Mouse (Mus musculus) cerebellum, adult 2 months (tissue): ENCODE results near the gene Pknox2. TPM values are rescaled to one million over a fixed set of nuclear protein-coding genes. Genes with fewer than 3 reads are reported as not detected.
A peak's percentile ranks its signal among the peaks of the same experiment; 100 is the strongest.

Experiments
- DNase-seq, 2 experiments: peaks; one replicate each; pipeline ENCODE4 v3.0.0; 2021
- H3K27ac ChIP-seq: fragments of 200-500 bp; 2 replicates; pipeline ENCODE4 v1.5.1; 2012; ENCODE audit warnings: low read length, control low read depth, inconsistent platforms; ENCODE audit not compliant: insufficient read depth
- H3K27me3 ChIP-seq: fragments of 200-500 bp; 2 replicates; pipeline ENCODE4 v1.6.1; 2012; ENCODE audit warnings: inconsistent platforms, mild to moderate bottlenecking, low read length, moderate library complexity; ENCODE audit not compliant: control insufficient read depth, insufficient read depth
- H3K4me1 ChIP-seq: fragments of 200-500 bp; 2 replicates; pipeline ENCODE4 v1.6.1; 2011; ENCODE audit warnings: low read length; ENCODE audit not compliant: control insufficient read depth, insufficient read depth
- H3K4me3 ChIP-seq: fragments of 200-500 bp; replicated peaks from 2 replicates; pipeline ENCODE3; 2011; ENCODE audit warnings: mild to moderate bottlenecking, low read depth, low read length, control low read depth; ENCODE audit not compliant: insufficient read depth
- CTCF ChIP-seq: fragments of 200-500 bp; IDR thresholded peaks from 2 replicates; pipeline ENCODE4 v1.5.1; 2011; ENCODE audit warnings: low read depth, mild to moderate bottlenecking, control low read depth, low read length, moderate library complexity, borderline replicate concordance; ENCODE audit not compliant: insufficient read depth
- POLR2A ChIP-seq: fragments of 200-500 bp; IDR thresholded peaks from 2 replicates; pipeline ENCODE4 v1.6.1; 2011; ENCODE audit warnings: low read length, control low read depth, borderline replicate concordance; ENCODE audit not compliant: insufficient read depth
- WGBS: fragments of 180-500 bp; shearing (Covaris S2); methylation state at CpG from one replicate; pipeline ENCODE4 v1.1.7; 2018; 5-methylcytosine and 5-hydroxymethylcytosine counted together
- polyA plus RNA-seq: library from polyadenylated mRNA; depleted of rRNA; stranded (reverse); fragments of >200 nt; gene quantifications from 2 replicates; pipeline ENCODE4 v1.2.3, GENCODE M21; 2012

Gene Pknox2
- polyA plus RNA-seq, 1 experiment: 23.4 TPM

GRCm38 (mm10) chr9:37089894-37090652 lies 57.1 kb downstream of the Pknox2 start:
- no peak overlapping the region for H3K4me3 ChIP-seq
- no peak for DNase-seq
- 67% methylated on average over 6 of the region's 6 CpGs for WGBS
- H3K4me1 ChIP-seq: peaks cover 7% of the 10 kb centered on the region
- no peaks in the 10 kb centered on the region for H3K27me3 ChIP-seq
- no peak for TF ChIP-seq POLR2A
- no peak for TF ChIP-seq CTCF
- H3K27ac ChIP-seq: no peak overlapping the region

- H3K4me1 ChIP-seq: peaks cover 7% of the 10 kb centered on the region; the same call in 1 of the 2 replicates
- 28% methylated on average over 2 of the region's 2 CpGs for WGBS
- H3K27ac ChIP-seq: no peak overlapping the region
- no peak overlapping the region for H3K4me3 ChIP-seq
- DNase-seq: peak; percentile 34 to 85
- H3K27me3 ChIP-seq: no peaks in the 10 kb centered on the region
- TF ChIP-seq POLR2A: no peak
- TF ChIP-seq CTCF: no peak
Observed at GRCm38 (mm10) chr9:37085370-37085769, 61.8 kb downstream of the Pknox2 start.

- no peak overlapping the region for H3K27ac ChIP-seq
- H3K4me3 ChIP-seq: no peak overlapping the region
- no peak for DNase-seq
- H3K27me3 ChIP-seq: no peaks in the 10 kb centered on the region
- WGBS: 97% methylated on average over 10 of the region's 10 CpGs
- TF ChIP-seq POLR2A: no peak
- no peak for TF ChIP-seq CTCF
- H3K4me1 ChIP-seq: peaks cover 7% of the 10 kb centered on the region; the same call in 1 of the 2 replicates
Observed at GRCm38 (mm10) chr9:37082246-37082645, 65.0 kb downstream of the Pknox2 start.

DNA sequence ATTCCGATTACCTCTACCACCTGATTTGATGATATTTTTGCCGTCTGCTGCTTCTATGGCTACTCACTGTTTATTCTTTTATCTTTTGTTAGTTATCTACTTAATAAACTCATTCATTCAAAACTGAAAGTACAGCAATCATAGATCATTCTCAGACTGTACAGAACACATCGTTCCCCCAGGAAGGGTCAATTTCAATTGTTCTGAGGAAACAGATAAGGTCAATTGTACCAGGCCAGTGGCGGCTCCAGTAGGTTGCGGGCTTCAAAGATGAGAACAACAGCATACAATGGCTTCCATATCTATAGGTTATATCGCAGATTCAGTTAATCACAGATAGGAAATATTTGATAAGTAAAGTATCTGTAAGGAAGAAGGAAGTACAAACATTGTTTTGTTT lies 66.9 kb downstream of the Pknox2 start:
- H3K27me3 ChIP-seq: no peaks in the 10 kb centered on the region
- no peak for DNase-seq
- no peak overlapping the region for H3K4me3 ChIP-seq
- peaks cover 7% of the 10 kb centered on the region; the same call in 1 of the 2 replicates for H3K4me1 ChIP-seq
- no peak overlapping the region for H3K27ac ChIP-seq
- TF ChIP-seq CTCF (no peak), POLR2A (no peak)
- 95% methylated on average over 6 of the region's 6 CpGs for WGBS

GRCm38 (mm10) chr9:37077063-37077418 lies 70.2 kb downstream of the Pknox2 start:
- no peak for DNase-seq
- TF ChIP-seq CTCF (no peak), POLR2A (no peak)
- WGBS: 78% methylated on average over 2 of the region's 2 CpGs
- H3K27me3 ChIP-seq: no peaks in the 10 kb centered on the region
- no peaks in the 10 kb centered on the region for H3K4me1 ChIP-seq
- H3K27ac ChIP-seq: no peak overlapping the region
- H3K4me3 ChIP-seq: no peak overlapping the region

GRCm38 (mm10) chr9:37076386-37077062 lies 70.7 kb downstream of the Pknox2 start:
- no peak for DNase-seq
- TF ChIP-seq POLR2A (no peak), CTCF (no peak)
- 48% methylated on average over 15 of the region's 15 CpGs for WGBS
- Histone ChIP-seq H3K4me1 (no peaks in the 10 kb centered on the region), H3K27me3 (no peaks in the 10 kb centered on the region), H3K27ac (no peak overlapping the region), H3K4me3 (no peak overlapping the region)

DNA sequence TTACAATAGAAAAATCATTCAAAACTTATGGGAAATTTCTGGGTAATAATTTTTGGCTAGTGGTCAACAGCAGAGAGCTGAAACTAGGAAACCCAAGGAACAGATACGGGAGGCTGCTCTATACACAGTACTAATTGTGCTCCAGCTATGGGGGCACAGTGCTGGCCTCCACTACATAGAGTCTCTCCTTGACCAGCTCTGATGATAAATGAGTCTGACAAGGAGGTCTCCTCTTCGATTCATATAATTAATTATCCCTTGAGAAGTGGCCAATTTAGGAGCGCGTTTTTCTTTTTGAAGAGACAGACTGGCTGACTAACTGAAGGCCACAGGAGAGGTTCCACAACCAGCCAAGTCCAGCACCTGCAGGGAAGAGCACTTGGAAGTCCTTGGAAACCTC lies 71.3 kb downstream of the Pknox2 start:
- Histone ChIP-seq H3K27ac (no peak overlapping the region), H3K27me3 (no peaks in the 10 kb centered on the region), H3K4me3 (no peak overlapping the region), H3K4me1 (no peaks in the 10 kb centered on the region)
- 45% methylated on average over 4 of the region's 4 CpGs for WGBS
- TF ChIP-seq POLR2A (no peak), CTCF (no peak)
- DNase-seq: no peak

GRCm38 (mm10) chr9:37069391-37070312 lies 77.6 kb downstream of the Pknox2 start:
- Histone ChIP-seq H3K27ac (no peak overlapping the region), H3K4me3 (no peak overlapping the region), H3K27me3 (no peaks in the 10 kb centered on the region), H3K4me1 (peaks cover 5% of the 10 kb centered on the region)
- WGBS: 52% methylated on average over 6 of the region's 6 CpGs
- peak; percentile 49 to 57 for DNase-seq
- TF ChIP-seq POLR2A: no peak
- TF ChIP-seq CTCF: no peak
